Mouse (Mus musculus) urinary bladder, adult 18-20 months (tissue): Measurements from ENCODE around the gene Adamtsl4.

Source experiments
- DNase-seq, 2 experiments: peaks; one replicate each; pipeline ENCODE4 v3.0.0; 2022; ENCODE audit warnings: low spot score in 2 of 2, mixed read lengths in 2 of 2

Gene Adamtsl4

GRCm38 (mm10) chr3:95635636-95636035 lies 52.1 kb downstream of the Adamtsl4 start:
- no peak for DNase-seq

GRCm38 (mm10) chr3:95632648-95633588 lies 54.8 kb downstream of the Adamtsl4 start:
- no peak for DNase-seq

- no peak for DNase-seq
These were observed 56.4 kb downstream of the Adamtsl4 start for GRCm38 (mm10) chr3:95631304-95631703.

GRCm38 (mm10) chr3:95630856-95631255 lies 56.9 kb downstream of the Adamtsl4 start:
- no peak for DNase-seq

- no peak for DNase-seq
These were observed 58.0 kb downstream of the Adamtsl4 start for GRCm38 (mm10) chr3:95629755-95630154.

GRCm38 (mm10) chr3:95627763-95628162 lies 60.0 kb downstream of the Adamtsl4 start:
- DNase-seq: no peak
